Mouse (Mus musculus) megakaryocyte, adult 5-6 weeks (primary cell): Measurements from ENCODE around the gene Etv4. TPM values are rescaled to one million over a fixed set of nuclear protein-coding genes. Genes with fewer than 3 reads are reported as not detected.

Experiments used
- ATAC-seq: 2 replicates; pipeline ENCODE4 v1.8.0; 2016; ENCODE audit warnings: mild to moderate bottlenecking, inconsistent platforms; ENCODE audit not compliant: poor library complexity, severe bottlenecking
- total RNA-seq, 2 experiments: library from RNA; stranded (forward) in 1 of 2; stranded (reverse) in 1 of 2; fragments of 153-499, 151-499 nt in 1 of 2; fragments of 221-1000, 200-1000 nt in 1 of 2; gene quantifications; 2 replicates each; pipeline versions ENCODE4 v1.2.3 to v1.2.4; 2015 to 2017

Gene Etv4
- total RNA-seq, 2 experiments from 2014 or later, result not detected

DNA sequence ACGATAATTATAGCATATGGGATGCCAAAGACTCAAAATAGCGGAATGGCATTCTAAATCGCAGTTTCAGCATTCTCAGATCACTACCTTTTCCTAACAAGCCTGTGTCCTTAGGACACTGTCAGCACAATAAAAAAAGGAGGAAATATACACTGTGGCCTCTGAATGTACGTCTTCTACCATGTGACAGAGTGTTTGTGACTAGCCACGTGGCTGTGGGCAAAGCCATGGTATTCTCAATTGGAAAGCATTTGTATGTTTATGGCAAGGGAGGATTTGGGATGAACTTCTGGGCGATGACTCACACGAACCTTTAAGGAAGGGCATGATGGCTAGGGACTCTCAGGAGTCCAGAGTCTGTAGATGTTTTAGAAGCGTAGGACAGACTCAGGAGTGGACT is 60.1 kb downstream of the Etv4 start:
- ATAC-seq, result no peak

DNA sequence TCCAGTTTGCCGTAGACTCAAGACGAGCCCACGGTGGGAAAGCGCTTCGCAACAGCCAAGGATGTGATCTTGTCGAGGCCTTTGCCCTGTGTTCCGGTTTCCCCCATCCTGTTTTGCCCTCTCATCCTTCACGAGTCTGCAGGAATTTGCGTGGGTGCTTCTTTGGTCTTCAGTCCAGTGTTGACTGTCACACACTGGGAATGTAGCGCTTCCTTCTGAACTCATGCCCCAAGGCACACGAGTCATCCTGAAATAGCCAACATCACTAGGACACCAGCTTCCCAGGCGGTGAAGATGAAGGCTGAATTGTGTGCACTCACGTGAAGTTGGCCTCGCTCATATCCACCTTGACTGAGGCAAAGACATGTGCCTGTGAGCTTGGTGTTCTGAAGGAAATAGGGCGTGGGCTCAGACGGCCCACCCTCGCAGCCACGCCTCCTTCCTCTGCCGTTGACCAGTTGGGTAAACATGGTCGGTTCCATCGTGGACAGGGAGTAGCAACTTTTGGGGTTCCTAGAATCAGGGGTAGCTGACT is 65.1 kb downstream of the Etv4 start:
- ATAC-seq, result no peak

Other genes with a start within 250 kb of the Etv4 start
- 15.3 and 15.9 TPM in 2 replicates for gene Brca1, start 233.4 kb downstream of the Etv4 start, total RNA-seq (2015)
- gene Brca1, start 233.4 kb downstream of the Etv4 start, total RNA-seq (2017), result 26.8 and 34.8 TPM in 2 replicates
- 32.4 and 33.9 TPM in 2 replicates for gene Nbr1, start 233.2 kb downstream of the Etv4 start, total RNA-seq (2015)
- gene Nbr1, start 233.2 kb downstream of the Etv4 start, total RNA-seq (2017), result 53.6 and 60.7 TPM in 2 replicates
- gene Tmem106a, start 203.1 kb downstream of the Etv4 start, total RNA-seq (2015), result 35.3 and 35.7 TPM in 2 replicates
- gene Tmem106a, start 203.1 kb downstream of the Etv4 start, total RNA-seq (2017), result 20.5 and 24.1 TPM in 2 replicates
- gene Gm11634, start 186.1 kb downstream of the Etv4 start, total RNA-seq (2015), result not detected in 2 replicates
- gene Gm11634, start 186.1 kb downstream of the Etv4 start, total RNA-seq (2017), result not detected in 2 replicates
- 22.6 and 28.8 TPM in 2 replicates for gene Rdm1, start 158.2 kb downstream of the Etv4 start, total RNA-seq (2015)
- 18.1 and 23.1 TPM in 2 replicates for gene Rdm1, start 158.2 kb downstream of the Etv4 start, total RNA-seq (2017)
- gene Arl4d, start 119.8 kb downstream of the Etv4 start, total RNA-seq (2015), result 1.7 and 2.3 TPM in 2 replicates
- gene Arl4d, start 119.8 kb downstream of the Etv4 start, total RNA-seq (2017), result 1.0 and 2.1 TPM in 2 replicates
- 18.5 and 18.8 TPM in 2 replicates for gene Dhx8, start 52.5 kb downstream of the Etv4 start, total RNA-seq (2015)
- gene Dhx8, start 52.5 kb downstream of the Etv4 start, total RNA-seq (2017), result 36.9 and 39.1 TPM in 2 replicates
- gene Meox1, start 109.0 kb upstream of the Etv4 start, total RNA-seq (2015), result not detected in 2 replicates
- gene Meox1, start 109.0 kb upstream of the Etv4 start, total RNA-seq (2017), result 0.15 TPM in 1 of 2 replicates, not detected in the other
- gene Sost, start 181.6 kb upstream of the Etv4 start, total RNA-seq (2015), result not detected in 2 replicates
- not detected in 2 replicates for gene Sost, start 181.6 kb upstream of the Etv4 start, total RNA-seq (2017)
- gene Cfap97d1, start 198.9 kb upstream of the Etv4 start, total RNA-seq (2015), result not detected in 2 replicates
- not detected in 2 replicates for gene Cfap97d1, start 198.9 kb upstream of the Etv4 start, total RNA-seq (2017)
- 24.9 and 30.3 TPM in 2 replicates for gene Dusp3, start 201.6 kb upstream of the Etv4 start, total RNA-seq (2015)
- gene Dusp3, start 201.6 kb upstream of the Etv4 start, total RNA-seq (2017), result 21.9 and 25.2 TPM in 2 replicates
- gene Mpp3, start 243.1 kb upstream of the Etv4 start, total RNA-seq (2015), result not detected in 2 replicates
- not detected in 2 replicates for gene Mpp3, start 243.1 kb upstream of the Etv4 start, total RNA-seq (2017)